Mouse (Mus musculus): Measurements from ENCODE around the gene Gm3776. TPM values are rescaled to one million over a fixed set of nuclear protein-coding genes. Genes with fewer than 3 reads are reported as not detected.
A peak's percentile ranks its signal among the peaks of the same experiment; 100 is the strongest.
"Not testable (repeated sequence)": the region's sequence is repeated elsewhere in the genome, so short reads cannot be mapped to it uniquely, and the experiment has no call there.

Gm3776 gene
- total RNA-seq (2021) = not detected

DNA sequence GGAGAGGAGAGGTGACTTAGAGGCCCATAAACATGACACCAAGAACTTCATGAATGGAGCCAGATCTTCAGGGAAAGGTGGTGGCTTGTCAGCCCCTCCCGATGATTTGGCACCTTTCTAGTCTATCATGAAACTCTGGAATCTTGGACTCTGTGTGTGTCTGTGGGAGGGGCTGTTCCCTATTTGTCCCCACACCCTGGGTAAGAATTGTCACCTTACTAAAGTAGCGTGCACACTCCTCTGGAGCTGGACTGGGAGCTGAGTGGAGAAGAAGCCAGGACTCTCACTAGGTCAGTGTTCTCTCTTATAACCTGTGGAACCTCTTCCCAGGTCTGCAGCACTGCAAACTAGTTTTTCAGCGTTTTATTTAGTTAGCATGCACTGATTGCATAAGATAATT, at the start of gene Gm3776:
Gene Gm3776 (plus strand): TSS at position 216 of the 400 bp plus-strand sequence.
- not testable (repeated sequence) for DNase-seq

DNA sequence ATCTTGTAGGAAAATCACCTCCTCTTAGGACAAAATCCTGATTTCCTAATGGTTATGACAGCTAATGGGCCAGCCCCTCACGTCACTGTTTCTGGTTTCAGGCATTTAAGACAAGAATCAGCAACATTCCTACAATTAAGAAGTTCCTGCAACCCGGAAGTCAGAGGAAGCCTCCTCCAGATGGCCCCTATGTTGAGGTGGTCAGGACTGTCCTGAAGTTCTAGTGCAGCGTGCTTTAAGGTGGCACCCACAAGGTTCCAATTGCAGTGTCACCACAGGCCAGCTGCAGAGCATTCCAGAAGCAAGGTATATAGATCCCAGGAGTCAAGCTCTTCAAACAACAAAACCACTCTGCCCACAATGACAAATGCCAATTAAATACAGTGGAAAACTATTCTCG, 48.0 kb upstream of the Gm3776 start:
- no peak for DNase-seq

DNA sequence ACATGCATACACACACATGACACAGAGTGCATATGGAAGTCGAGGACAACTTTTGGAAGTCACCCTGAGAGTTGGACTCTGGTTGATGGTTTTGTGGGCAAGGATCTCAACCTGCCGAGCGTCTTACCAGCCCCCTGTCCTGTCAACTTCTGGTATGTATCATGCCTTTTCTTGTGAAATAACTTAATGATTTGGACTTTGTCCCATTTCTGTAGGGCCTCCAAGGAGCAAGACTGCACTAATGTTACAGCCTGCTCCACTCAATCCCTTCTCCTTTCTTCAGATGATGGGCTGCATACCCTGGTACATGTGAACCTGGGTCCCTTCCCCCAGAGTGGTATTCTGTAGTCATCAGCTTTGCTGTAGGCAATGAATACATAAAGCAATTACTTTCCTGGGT, 46.9 kb upstream of the Gm3776 start:
- no peak for DNase-seq

- DNase-seq = no peak
Observed at GRCm38 (mm10) chr9:78210821-78211220, 46.1 kb upstream of the Gm3776 start.

- DNase-seq = no peak
Observed at GRCm38 (mm10) chr9:78211521-78211920, 45.4 kb upstream of the Gm3776 start.

DNA sequence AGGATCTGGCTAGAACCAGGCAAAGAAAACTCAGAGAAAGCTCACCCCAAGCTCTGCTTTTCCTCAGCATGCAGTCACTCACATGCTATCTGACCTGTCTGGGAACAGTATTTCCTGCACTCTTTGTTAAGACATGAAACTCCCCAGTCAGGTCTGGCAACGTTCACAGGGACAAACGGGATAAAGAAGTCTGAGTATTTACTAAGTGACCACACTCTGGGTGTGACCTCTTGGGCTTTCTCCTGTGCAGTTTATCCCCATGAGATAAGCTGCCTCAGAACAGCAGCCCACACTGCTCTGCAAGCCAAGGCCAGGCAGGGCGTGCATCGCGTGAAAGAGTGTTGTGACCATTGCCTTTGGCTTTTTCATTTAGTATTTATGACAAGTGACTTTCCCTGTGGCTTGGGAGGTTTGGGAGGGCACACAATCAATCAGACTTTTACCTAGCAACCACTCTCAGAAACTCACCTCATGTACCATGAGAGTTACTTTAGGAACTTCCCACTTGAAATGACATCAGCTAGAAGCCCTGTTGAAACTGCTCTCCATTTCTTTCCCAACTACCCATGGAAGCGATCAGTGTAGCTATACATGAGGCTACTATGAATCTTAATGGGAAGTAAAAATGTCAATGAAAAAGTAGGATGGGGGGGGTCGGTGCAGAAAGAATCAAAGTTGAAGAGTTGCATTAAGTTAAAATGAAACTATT, 44.4 kb upstream of the Gm3776 start:
- DNase-seq = peak; percentile 46

- DNase-seq = no peak
Observed at GRCm38 (mm10) chr9:78217074-78217473, 39.9 kb upstream of the Gm3776 start.

DNA sequence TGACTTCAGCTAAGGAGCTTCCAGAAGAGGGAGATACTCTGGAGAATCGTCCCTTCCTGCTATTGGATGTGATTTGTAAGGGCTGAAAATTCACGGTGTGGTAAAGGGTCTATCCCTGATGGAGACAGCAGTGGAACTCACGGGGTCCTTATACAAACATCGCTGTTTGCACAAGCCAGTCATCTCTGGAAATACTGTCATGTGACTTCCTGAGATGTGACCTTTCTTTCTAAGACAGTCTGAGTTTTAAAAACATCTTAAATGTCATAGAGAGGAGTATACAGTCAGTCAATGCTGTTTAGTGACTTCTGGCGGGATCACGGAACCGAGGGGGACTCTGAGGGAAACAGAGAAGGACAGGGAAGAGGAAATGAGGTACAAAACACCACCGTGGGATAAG, 34.3 kb upstream of the Gm3776 start:
- DNase-seq = no peak

GRCm38 (mm10) chr9:78223221-78223902, 33.6 kb upstream of the Gm3776 start:
- DNase-seq = no peak

GRCm38 (mm10) chr9:78224418-78224817, 32.5 kb upstream of the Gm3776 start:
- DNase-seq = no peak

DNA sequence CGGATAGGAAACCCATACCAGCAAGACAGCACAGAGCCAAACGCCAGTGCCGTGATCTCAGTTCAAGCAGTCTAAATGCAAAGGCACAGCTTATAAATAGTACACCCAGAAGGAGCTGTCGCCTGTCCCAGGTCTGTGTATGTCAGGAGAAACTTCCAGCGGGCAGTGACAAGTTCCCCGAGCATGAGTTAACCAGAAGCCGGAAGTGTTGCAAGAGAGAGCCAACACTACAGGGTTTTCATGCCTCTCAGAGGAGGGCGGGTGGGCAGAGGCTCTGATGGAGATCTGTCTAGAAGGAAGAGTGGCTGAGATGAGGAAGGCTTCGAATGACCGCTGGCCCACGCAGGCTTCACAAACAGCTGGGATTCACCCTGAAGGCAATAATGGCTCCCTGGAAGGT, 31.6 kb upstream of the Gm3776 start:
- DNase-seq = no peak

GRCm38 (mm10) chr9:78228122-78228521, 28.8 kb upstream of the Gm3776 start:
- no peak for DNase-seq

GRCm38 (mm10) chr9:78229658-78230057, 27.3 kb upstream of the Gm3776 start:
- DNase-seq = not testable (repeated sequence)

GRCm38 (mm10) chr9:78230461-78230860, 26.5 kb upstream of the Gm3776 start, which contains the start of gene Gsta1:
Gene Gsta1 (plus strand): TSS chr9:78230656.
- not testable (repeated sequence) for DNase-seq

DNA sequence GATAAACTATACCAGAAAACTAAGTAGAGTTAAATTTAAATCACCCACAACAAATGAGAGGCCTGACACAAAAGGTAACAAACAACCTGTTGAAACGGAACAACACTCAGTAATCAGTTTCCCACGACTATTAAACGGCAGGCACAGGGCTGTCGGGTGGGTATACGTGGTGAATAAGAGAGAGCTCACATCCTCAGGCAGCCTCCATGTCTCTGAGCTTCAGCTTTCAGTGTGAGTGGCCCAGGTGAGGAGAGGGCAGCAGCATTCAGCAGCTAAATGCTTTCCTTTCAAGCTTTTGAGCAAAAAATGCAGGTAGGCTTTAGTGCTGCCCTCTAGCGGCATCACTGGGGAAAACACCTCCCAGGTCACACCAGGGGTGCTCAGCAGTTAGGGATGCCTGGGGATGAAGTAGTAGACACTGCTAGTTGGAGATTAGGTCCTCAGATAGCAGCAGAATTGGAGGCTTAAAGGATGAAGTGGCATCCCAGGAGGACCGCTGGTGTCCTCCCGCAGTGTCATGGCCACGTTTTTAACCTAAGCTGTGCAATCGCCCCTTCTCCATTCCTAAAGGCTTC, 23.7 kb upstream of the Gm3776 start:
- not testable (repeated sequence) for DNase-seq

DNA sequence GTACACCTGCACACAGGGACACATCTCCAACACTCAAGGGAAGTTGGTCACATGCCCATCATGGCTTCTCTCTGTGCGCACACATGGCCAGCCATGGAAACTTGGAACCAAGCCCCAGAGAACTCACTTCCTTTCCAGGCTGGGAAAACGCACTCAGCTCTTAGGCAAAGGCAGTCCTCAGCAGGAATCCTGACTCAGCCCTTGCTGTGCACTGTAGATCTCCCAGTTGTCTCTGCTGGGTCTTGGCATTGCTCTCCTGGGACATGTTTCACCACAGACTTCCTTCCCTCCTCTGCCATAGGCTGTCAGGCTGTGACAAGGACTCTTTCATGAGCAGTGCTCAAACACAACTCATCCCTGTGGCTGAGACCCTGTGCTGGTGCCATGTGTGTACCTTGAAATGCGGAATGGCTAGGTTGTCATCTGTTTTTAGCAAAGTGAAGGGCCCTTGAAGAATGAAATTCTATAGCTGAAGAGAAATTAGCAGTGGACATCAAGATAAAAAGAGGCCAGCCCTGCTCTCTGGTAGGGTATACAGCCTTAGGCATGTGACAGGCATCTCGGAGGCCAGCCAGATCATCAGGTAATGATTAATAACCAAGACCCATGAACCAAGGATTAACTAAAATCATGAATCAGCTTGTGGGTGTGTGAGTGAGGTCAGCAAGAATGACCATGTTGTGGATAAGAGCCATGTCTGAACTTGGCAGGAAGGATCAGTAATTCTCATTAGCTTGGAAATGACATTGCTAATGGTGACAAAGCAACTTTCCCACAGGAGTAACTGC, 1.1 kb upstream of the Gm3776 start:
- not testable (repeated sequence) for DNase-seq

DNA sequence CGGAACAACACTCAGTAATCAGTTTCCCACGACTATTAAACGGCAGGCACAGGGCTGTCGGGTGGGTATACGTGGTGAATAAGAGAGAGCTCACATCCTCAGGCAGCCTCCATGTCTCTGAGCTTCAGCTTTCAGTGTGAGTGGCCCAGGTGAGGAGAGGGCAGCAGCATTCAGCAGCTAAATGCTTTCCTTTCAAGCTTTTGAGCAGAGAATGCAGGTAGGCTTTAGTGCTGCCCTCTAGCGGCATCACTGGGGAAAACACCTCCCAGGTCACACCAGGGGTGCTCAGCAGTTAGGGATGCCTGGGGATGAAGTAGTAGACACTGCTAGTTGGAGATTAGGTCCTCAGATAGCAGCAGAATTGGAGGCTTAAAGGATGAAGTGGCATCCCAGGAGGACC, 2.8 kb downstream of the Gm3776 start:
- DNase-seq = peak; percentile 66

DNA sequence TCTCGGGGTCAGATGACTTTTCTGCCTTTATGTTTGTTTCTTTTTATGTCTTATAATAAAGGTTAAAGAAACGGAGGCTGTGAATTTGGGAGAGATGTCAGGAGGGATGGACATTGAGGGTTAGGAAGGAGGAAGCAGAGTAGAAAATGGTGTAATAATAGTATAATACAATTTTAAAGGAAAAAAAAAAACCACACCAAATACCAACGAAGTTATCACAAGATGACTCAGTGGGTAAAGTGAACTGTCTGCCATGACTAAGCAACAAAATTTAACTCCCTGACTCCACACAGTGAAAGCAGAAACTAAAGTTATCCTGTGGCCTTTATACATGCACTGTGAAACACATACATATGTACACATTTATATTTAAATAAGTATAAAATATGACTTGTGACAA, 14.0 kb downstream of the Gm3776 start:
- DNase-seq = not testable (repeated sequence)

GRCm38 (mm10) chr9:78282002-78282711, 25.2 kb downstream of the Gm3776 start:
- not testable (repeated sequence) for DNase-seq

GRCm38 (mm10) chr9:78289063-78289462, 32.1 kb downstream of the Gm3776 start:
- not testable (repeated sequence) for DNase-seq

DNA sequence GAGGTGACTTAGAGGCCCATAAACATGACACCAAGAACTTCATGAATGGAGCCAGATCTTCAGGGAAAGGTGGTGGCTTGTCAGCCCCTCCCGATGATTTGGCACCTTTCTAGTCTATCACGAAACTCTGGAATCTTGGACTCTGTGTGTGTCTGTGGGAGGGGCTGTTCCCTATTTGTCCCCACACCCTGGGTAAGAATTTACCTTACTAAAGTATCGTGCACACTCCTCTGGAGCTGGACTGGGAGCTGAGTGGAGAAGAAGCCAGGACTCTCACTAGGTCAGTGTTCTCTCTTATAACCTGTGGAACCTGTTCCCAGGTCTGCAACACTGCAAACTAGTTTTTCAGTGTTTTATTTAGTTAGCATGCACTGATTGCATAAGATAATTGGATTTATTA, 32.8 kb downstream of the Gm3776 start, which contains the start of gene Gm10639:
Gene Gm10639 (plus strand): TSS at position 201 of the 400 bp plus-strand sequence.
- not testable (repeated sequence) for DNase-seq

DNA sequence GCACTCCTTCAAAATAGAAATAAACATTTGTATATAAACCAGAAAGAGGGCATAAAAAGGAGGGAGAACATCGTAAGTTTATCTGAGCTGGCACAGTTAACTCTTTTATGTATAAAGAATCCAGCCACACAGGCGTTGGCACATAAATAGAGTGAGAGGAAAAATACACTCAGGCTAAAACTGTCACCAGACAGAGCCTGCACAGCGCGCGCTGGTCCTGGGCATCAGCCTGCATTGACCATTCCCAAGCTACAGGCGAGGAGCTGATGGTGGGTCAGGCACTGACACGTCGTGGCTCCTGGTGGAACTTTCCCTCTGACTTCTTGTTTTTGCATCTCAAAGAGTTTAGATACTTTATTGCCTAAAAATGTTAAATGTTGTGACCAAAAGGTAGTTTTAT, 35.5 kb downstream of the Gm3776 start:
- DNase-seq = not testable (repeated sequence)
